Mouse (Mus musculus) thymus, postnatal 14 days (tissue): Measurements from ENCODE around the gene Defb38.

Experiments used
- DNase-seq: peaks from one replicate; pipeline ENCODE4 v3.0.0; 2021

Gene Defb38

DNA sequence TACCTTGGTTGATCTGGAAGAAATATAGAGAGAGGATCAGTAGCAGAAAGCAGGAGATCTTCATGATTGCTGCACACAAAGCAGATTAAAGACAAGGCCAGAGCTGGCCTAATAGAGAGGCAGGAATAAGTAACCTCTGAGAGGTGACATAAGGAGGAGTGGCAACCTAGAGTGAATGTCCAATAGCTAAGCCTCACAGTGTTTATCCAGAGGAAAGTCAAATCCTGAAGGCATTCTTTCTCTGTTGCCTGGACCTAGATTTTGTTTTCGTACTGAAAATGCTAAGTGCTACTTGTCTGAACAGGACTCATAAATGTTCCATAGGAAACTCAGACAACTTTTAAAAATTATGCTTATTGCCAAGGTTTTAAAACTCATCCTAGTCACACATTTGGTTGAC is at the start of gene Defb38:
Gene Defb38 (minus strand): TSS at position 101 of the 400 bp plus-strand sequence.
- no peak for DNase-seq

GRCm38 (mm10) chr8:19066013-19066412 is 39.6 kb upstream of the Defb38 start:
- no peak for DNase-seq

DNA sequence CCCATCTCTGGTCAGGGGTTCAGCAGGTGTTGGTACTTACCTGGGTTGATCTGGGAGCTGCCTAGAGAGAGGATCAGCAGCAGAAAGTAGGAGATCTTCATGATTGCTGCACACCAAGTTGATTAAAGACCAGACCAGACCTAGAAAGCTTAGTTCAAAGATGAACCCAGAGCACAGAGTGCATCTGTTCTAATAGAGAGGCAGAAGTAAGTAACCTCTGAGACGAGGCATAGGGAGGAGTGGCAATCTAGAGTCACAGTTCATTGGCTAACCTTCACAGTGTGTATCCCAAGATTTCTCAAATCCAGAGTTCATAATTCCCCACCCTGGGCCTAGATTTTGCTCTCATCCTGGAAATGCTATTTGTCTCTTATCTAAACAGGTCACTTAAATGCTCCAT is 38.3 kb upstream of the Defb38 start, which contains the start of gene Defb39:
Gene Defb39 (minus strand): TSS at position 101 of the 400 bp plus-strand sequence.
- no peak for DNase-seq

DNA sequence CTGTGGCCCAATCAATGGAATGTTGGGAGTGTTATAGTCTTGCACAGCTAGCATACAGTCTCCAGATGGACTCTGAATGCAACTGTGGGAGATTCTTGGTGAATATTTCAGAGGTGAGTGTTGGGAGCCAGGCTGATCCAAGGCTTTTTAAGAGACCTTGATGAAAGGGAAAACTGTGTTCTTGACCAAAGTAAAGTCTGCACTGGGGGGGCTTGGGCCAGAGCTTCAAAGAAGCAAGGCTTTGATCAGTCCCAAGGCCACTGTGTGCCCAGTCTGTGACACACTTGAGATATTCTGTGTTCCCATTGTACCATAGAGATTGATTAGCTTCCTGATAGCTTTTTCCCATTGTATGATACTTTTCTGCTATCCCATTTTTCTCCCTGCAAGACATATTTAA is 36.5 kb upstream of the Defb38 start:
- no peak for DNase-seq

DNA sequence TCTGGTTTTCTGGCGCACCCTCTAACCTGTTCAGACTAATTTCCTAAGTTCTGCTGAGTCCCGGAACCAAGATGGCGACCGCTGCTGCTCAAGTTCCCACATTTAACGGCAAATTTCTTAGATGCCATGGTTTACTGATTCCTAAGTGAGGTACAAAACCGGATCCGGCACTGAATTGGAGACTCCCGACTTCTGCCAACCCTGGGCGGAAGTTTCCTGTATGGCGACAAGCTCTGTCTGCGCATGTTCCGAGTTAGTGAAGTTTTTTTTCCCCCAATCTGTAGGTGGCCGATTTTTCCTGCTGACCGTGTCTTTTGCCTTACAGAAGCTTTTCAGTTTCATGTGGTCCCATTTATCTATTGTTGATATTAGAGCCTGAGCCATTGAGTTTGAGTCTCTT is 18.9 kb upstream of the Defb38 start:
- no peak for DNase-seq
